Mouse (Mus musculus) liver, adult 2 months (tissue): Measurements from ENCODE around the gene Pigo.
A peak's percentile ranks its signal among the peaks of the same experiment; 100 is the strongest.

Experiments used
- CTCF ChIP-seq: fragments of 200-500 bp; IDR thresholded peaks from 2 replicates; pipeline ENCODE4 v1.5.1; 2011; ENCODE audit warnings: low read depth, low read length, control low read depth
- POLR2A ChIP-seq: fragments of 200-500 bp; IDR thresholded peaks from 2 replicates; pipeline ENCODE4 v1.6.1; 2011; ENCODE audit warnings: low read length, control low read depth; ENCODE audit not compliant: insufficient read depth; ENCODE audit errors: extremely low read depth

- TF ChIP-seq CTCF (peak; percentile 32; the same call in 1 of the 2 replicates), POLR2A (no peak)
Measured at GRCm38 (mm10) chr4:43052627-43053026, 27.0 kb upstream of the Pigo start.
